Comparison of ENCODE assay signal across 8 mouse cellular contexts in the genomic region with DNA sequence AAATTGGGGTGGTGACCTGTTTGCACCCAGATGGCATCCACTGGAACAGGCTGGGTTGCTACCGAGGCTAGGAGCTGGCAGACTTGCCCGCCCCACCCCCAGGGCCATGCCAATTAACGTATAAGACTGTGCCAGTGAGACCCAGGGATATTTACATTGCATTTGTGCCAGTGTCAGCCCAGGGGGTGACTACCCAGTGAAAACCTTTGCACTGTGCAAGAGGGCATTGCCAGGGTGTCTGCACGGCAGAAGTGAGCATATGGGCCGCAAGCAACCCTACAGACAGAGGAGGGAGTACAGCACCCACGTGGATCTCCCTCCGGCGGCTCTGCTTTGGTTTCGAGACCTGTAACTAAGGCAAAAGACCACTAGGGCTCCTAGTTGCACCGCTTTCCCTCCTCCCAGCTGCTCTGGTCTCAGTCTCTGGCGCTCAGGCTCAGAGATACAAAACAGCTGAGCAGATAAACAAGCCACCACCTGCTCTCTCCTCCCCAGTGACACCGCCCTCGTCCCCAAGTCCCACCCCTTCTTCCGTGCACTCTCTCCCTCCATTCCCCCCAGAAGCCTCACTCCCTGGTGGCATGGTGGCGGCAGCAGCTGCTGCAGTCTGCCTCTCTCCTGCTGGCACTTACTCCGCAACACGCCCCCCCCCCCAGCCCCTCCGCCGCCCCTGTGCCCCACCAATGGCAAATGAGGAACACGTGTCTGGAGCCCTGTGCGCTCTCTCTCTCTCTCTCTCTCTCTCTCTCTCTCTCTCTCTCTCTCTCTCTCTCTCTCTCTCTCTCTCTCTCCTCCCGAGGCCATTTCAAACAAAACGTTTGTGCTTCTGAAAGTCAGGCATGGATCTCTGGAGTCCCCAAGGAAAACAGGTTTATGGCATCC. TPM values are rescaled to one million over a fixed set of nuclear protein-coding genes. Genes with fewer than 3 reads are reported as not detected.
DNase-seq lines count a peak whose midpoint lies in the region; ATAC-seq and TF ChIP-seq lines count a peak whose summit lies in the region.

No protein-coding gene starts in this region.

- peak; percentile 7; the same call in 1 of the 2 replicates for TF ChIP-seq POLR2A in spleen, adult 2 months (IDR thresholded peaks at IDR 0.05; ENCODE audit: low read depth, low read length)

- under 1% methylated on average over 18 of the region's 23 CpGs for WGBS in midbrain, embryonic 11.5 days
- WGBS in spleen, adult 2 months, result under 1% methylated on average over 21 of the region's 23 CpGs

- no peaks in the 10 kb centered on the region for H3K27me3 ChIP-seq in midbrain, embryonic 11.5 days (ENCODE audit: control insufficient read depth, insufficient read depth, low read length)
- no peaks in the 10 kb centered on the region for H3K27me3 ChIP-seq in spleen, adult 2 months (ENCODE audit: control insufficient read depth, insufficient read depth, low read length)

- intact Hi-C loops in gastrocnemius, adult 2 months (cut with DNase I), result loop anchor here (1.0 kb wide), 1 partner anchor 156 kb away; no protein-coding TSS in a partner anchor
- intact Hi-C loops in left cerebral cortex, postnatal 4 days (cut with DNase I), result no loop called here

- peak overlapping the region; percentile 68 for H3K4me3 ChIP-seq in gastrocnemius, adult 2 months
- H3K4me3 ChIP-seq in midbrain, embryonic 11.5 days (ENCODE audit: low read depth, low read length), result peak overlapping the region; percentile 39
- peak overlapping the region; percentile 41 for H3K4me3 ChIP-seq in spleen, adult 2 months (ENCODE audit: extremely low read depth, insufficient read depth, insufficient read length)

- DNase-seq in kidney, adult 18-20 months, result peak; percentile 75
- no peak for DNase-seq in kidney, adult 11 months
- DNase-seq in cerebellum, postnatal 36 days, result peak; percentile 49 to 53
- DNase-seq in gastrocnemius, adult 2 months, result peak; percentile 78
- DNase-seq in left cerebral cortex, postnatal 4 days, result peak; percentile 87
- peak; percentile 96 for DNase-seq in midbrain, embryonic 11.5 days (ENCODE audit: low spot score, missing footprints)
- DNase-seq in spleen, adult 2 months (ENCODE audit: low read depth in 1 of 2, low spot score in 2 of 2), result peak; percentile 72 to 79

- H3K9ac ChIP-seq in midbrain, embryonic 11.5 days (ENCODE audit: low read length), result peak overlapping the region; percentile 31

- peaks cover 14% of the 10 kb centered on the region; the same call in 1 of the 2 replicates for H3K4me1 ChIP-seq in midbrain, embryonic 11.5 days (ENCODE audit: control insufficient read depth, insufficient read depth, low read length)
- peaks cover 11% of the 10 kb centered on the region; the same call in 1 of the 2 replicates for H3K4me1 ChIP-seq in spleen, adult 2 months (ENCODE audit: control insufficient read depth, insufficient read depth, insufficient read length)

- H3K9me3 ChIP-seq in midbrain, embryonic 11.5 days (ENCODE audit: control insufficient read depth, low read length), result no peaks in the 10 kb centered on the region

- no peaks in the 10 kb centered on the region for H3K36me3 ChIP-seq in midbrain, embryonic 11.5 days (ENCODE audit: control insufficient read depth, insufficient read depth, low read length)
- H3K36me3 ChIP-seq in spleen, adult 2 months (ENCODE audit: control insufficient read depth, insufficient read depth, low read length), result no peaks in the 10 kb centered on the region

- H3K27ac ChIP-seq in gastrocnemius, adult 2 months, result peak overlapping the region; percentile 92
- no peak overlapping the region for H3K27ac ChIP-seq in midbrain, embryonic 11.5 days (ENCODE audit: low read depth, low read length)
- H3K27ac ChIP-seq in spleen, adult 2 months (ENCODE audit: insufficient read depth, low read length), result peak overlapping the region; percentile 73

- peak overlapping the region; percentile 67 for H3K4me2 ChIP-seq in midbrain, embryonic 11.5 days

- peak; percentile 87 for ATAC-seq in inflammation-experienced regulatory T-cells, adult 6 months
- peak; percentile 92 for ATAC-seq in midbrain, embryonic 11.5 days (ENCODE audit: low FRiP score)

- TF ChIP-seq CTCF in gastrocnemius, adult 2 months (IDR thresholded peaks at IDR 0.05), result peak; percentile 56
- no peak for TF ChIP-seq CTCF in spleen, adult 2 months (IDR thresholded peaks at IDR 0.05; ENCODE audit: extremely low read depth, insufficient read depth, insufficient read length, insufficient replicate concordance)

RNA-seq across cellular contexts. Expression of a gene that starts 49.0 kb away (rescaled TPM):
- total RNA-seq in gastrocnemius, adult 2 months (2021), result 10 to 100 TPM; 19.4 to 28.5 TPM
- 10 to 100 TPM; 24.6 to 38.9 (median 33.1) TPM for polyA plus RNA-seq in inflammation-experienced regulatory T-cells, adult 6 months (2017; shearing (Covaris generic))
- 10 to 100 TPM; 27.1 to 31.6 TPM for total RNA-seq in left cerebral cortex, postnatal 4 days (2021)
- 12.4 and 15.0 TPM in 2 replicates for polyA plus RNA-seq in midbrain, embryonic 11.5 days (2014; fragmentation: Nextera tagmentation; extraction: Ambion mirVana)
- polyA plus RNA-seq in spleen, adult 2 months (2012; rRNA removed), result 25.2 and 25.3 TPM in 2 replicates
